Mouse (Mus musculus) splenic B cell, adult 2 months (primary cell): Measurements from ENCODE around the gene Nxnl2.
"Not testable (repeated sequence)": the region's sequence is repeated elsewhere in the genome, so short reads cannot be mapped to it uniquely, and the experiment has no call there.

Experiments used
- DNase-seq: peaks from one replicate; pipeline ENCODE4 v3.0.0-alpha.2; 2011; ENCODE audit warnings: low read depth, low spot score
- H3K27me3 ChIP-seq: 2 replicates; pipeline ENCODE4 v1.6.1; 2012; ENCODE audit warnings: mild to moderate bottlenecking, low read length, moderate library complexity, mixed read lengths; ENCODE audit not compliant: control insufficient read depth, poor library complexity, insufficient read depth, severe bottlenecking
- H3K36me3 ChIP-seq: 2 replicates; pipeline ENCODE4 v1.6.1; 2012; ENCODE audit warnings: mild to moderate bottlenecking, low read length, moderate library complexity, mixed read lengths; ENCODE audit not compliant: control insufficient read depth, poor library complexity, insufficient read depth, severe bottlenecking

The Nxnl2 gene

GRCm38 (mm10) chr13:51201985-51202843, 31.4 kb downstream of the Nxnl2 start:
- DNase-seq, H3K36me3 ChIP-seq, H3K27me3 ChIP-seq: not testable (repeated sequence)

GRCm38 (mm10) chr13:51202844-51203173, 32.0 kb downstream of the Nxnl2 start:
- H3K36me3 ChIP-seq, H3K27me3 ChIP-seq: not testable (repeated sequence)
- DNase-seq, result peak; percentile 41

GRCm38 (mm10) chr13:51203467-51203866, 32.6 kb downstream of the Nxnl2 start:
- H3K36me3 ChIP-seq, result no peaks in the 10 kb centered on the region
- H3K27me3 ChIP-seq, result no peaks in the 10 kb centered on the region
- no peak for DNase-seq

GRCm38 (mm10) chr13:51204081-51204480, 33.3 kb downstream of the Nxnl2 start:
- not testable (repeated sequence) for H3K27me3 ChIP-seq, DNase-seq, H3K36me3 ChIP-seq

- Histone ChIP-seq H3K36me3 (no peaks in the 10 kb centered on the region), H3K27me3 (no peaks in the 10 kb centered on the region)
- no peak for DNase-seq
These were observed 37.1 kb downstream of the Nxnl2 start for GRCm38 (mm10) chr13:51207965-51208364.

- Histone ChIP-seq H3K27me3 (no peaks in the 10 kb centered on the region), H3K36me3 (no peaks in the 10 kb centered on the region)
- DNase-seq, result no peak
These were observed 37.7 kb downstream of the Nxnl2 start for GRCm38 (mm10) chr13:51208378-51209100.

- Histone ChIP-seq H3K36me3 (no peaks in the 10 kb centered on the region), H3K27me3 (no peaks in the 10 kb centered on the region)
- peak; percentile 20 for DNase-seq
These were observed 39.8 kb downstream of the Nxnl2 start for GRCm38 (mm10) chr13:51210639-51211038.

GRCm38 (mm10) chr13:51214746-51215145, 43.9 kb downstream of the Nxnl2 start:
- Histone ChIP-seq H3K27me3 (no peaks in the 10 kb centered on the region), H3K36me3 (no peaks in the 10 kb centered on the region)
- DNase-seq, result no peak

GRCm38 (mm10) chr13:51220897-51221296, 50.1 kb downstream of the Nxnl2 start:
- no peaks in the 10 kb centered on the region for H3K36me3 ChIP-seq
- no peaks in the 10 kb centered on the region for H3K27me3 ChIP-seq
- DNase-seq, result no peak

- no peaks in the 10 kb centered on the region for H3K36me3 ChIP-seq
- no peak for DNase-seq
- no peaks in the 10 kb centered on the region for H3K27me3 ChIP-seq
These were observed 50.8 kb downstream of the Nxnl2 start for GRCm38 (mm10) chr13:51221425-51222160.
